Mouse (Mus musculus) adrenal gland, adult 18-20 months (tissue): ENCODE data around the gene Gpr171. TPM values are rescaled to one million over a fixed set of nuclear protein-coding genes. Genes with fewer than 3 reads are reported as not detected.
A peak's percentile ranks its signal among the peaks of the same experiment; 100 is the strongest.
"Not testable (repeated sequence)": the region's sequence is repeated elsewhere in the genome, so short reads cannot be mapped to it uniquely, and the experiment has no call there.

Source experiments
- DNase-seq, 2 experiments: peaks; one replicate each; pipeline ENCODE4 v3.0.0; 2021 to 2022; ENCODE audit warnings: low spot score in 2 of 2
- total RNA-seq, 2 experiments: library from RNA; stranded (reverse); gene quantifications; 1 replicate in 1 of 2; 2 replicates in 1 of 2; pipeline ENCODE4 v1.2.3; 2021

Gene Gpr171
- total RNA-seq, 2 experiments from 2014 or later, result 0.40 to 0.64 TPM

DNA sequence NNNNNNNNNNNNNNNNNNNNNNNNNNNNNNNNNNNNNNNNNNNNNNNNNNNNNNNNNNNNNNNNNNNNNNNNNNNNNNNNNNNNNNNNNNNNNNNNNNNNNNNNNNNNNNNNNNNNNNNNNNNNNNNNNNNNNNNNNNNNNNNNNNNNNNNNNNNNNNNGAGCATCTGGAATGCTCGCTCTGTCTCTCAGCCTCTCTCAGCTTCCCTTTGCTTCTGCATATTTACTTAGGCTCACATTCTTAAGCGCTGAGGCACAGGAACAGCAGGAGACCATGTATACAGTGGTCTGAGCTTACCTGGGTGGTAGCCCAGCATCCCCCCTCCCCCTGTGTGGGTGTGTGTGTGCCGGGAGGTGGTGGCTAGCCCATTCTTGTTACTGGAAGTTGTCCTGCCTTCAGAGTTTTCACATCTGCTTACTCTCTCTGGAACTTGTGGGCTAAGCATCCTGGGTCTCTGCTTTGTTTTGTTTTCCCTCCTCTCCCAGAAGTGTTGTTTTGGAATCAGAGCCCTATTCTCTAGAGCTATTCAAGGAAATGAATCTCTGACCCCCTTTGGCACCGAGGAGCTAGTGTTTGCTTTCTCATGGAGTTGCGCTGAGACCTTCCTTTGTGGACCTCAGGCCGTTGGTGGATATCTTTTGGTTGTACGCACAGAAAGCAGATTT is 19.6 kb upstream of the Gpr171 start:
- no peak for DNase-seq

DNA sequence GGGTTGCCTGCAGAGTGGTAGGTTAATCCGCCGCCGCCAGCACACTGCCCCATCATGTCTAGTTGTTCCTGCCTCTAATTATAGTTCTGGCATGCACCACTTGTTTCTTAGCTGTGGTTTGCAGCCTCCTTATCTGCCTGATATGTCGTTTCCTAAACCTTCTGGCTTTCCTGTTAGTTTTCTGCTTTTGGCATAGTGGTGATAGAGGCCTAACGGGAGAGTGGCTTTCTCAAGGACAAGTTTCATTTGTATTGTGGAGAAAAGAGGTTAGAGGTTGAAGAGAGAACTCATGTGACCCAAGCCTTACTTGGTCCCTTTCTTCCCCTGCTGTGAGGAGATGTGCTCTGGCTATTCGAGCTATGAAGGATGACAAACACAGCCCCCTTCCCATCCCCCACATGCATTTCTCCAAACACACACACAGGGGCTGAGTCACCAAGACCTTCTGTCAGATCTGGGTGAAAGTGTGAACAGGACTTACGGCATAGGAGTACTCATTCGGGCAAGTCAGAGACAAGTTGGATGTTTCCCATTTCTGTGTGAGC is 12.4 kb upstream of the Gpr171 start:
- no peak for DNase-seq

DNA sequence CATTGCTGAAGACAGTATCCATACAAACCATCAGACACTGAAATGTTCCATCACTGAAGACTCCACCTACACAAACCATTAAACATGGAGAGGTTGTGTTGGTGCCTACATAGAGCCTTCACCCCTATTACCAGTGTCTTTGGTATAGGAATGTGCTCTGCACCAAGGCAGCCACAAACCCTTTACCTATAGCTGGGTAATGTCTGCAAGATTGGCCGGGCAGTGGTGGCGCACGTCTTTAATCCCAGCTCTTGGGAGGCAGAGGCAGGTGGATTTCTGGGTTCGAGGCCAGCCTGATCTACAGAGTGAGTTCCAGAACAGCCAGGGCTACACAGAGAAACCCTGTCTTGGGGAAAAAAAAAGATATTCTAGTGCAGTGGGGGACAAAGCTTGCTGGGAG is 11.7 kb upstream of the Gpr171 start:
- not testable (repeated sequence) for DNase-seq

DNA sequence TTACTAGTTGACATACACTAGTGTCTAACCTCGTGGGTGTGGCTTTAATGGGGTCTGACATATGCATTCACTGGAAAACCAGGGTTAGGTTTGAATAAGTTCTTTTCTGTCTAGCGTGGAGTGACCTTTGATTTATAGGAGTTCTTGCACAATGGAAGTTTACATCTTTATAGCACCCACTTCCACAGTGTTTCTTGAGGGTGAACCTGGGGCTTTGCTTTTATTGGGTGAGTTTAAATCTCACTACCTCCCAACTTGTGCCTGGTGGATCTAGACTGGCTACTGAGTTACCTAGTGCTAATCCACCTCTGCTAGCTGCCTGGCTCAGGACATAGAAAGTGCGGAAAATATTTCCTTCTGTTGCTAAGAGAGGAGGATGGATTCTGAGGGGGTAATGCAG is 10.3 kb upstream of the Gpr171 start:
- DNase-seq, result no peak

- not testable (repeated sequence) for DNase-seq
Measured at GRCm38 (mm10) chr3:59109834-59110233, 8.2 kb upstream of the Gpr171 start.

DNA sequence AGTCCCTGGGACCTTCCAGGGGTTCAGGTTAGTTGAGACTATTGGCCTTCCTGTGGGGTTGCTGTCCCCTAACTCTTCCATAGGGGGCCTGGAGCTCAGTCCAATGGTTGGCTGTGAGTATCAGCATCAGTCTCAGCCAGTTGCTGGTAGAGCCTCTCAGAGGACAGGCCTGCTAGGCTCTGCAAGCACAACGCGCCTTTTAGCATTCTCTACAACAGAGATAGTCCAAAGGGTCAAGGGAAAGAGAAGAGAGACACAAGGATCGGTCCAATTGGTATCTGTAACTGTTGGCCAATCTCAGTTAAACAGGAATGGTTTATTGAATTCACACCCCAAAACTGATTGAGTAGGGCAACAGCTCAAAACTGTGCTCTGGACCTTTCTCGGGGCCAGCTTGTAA is 5.8 kb upstream of the Gpr171 start:
- no peak for DNase-seq

DNA sequence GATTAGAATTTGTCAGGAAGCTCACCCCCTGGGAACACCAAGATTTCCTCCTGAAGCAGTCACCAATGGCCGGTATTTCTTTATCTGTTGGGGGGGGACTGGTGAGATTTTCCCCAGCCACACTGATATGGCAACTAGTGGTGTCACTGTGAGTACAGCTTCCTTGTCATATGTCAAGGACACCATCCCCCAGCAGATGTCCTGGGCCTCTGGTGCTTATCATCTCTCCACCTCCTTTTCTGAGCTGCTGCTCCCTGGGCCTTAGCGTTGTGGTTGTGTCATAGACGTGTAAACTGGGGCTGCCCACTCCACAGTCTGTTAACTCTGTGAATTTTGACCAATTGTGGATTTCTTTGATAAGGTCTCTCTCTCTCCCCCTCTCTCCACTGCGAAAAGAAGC is 2.8 kb upstream of the Gpr171 start:
- DNase-seq, result no peak

DNA sequence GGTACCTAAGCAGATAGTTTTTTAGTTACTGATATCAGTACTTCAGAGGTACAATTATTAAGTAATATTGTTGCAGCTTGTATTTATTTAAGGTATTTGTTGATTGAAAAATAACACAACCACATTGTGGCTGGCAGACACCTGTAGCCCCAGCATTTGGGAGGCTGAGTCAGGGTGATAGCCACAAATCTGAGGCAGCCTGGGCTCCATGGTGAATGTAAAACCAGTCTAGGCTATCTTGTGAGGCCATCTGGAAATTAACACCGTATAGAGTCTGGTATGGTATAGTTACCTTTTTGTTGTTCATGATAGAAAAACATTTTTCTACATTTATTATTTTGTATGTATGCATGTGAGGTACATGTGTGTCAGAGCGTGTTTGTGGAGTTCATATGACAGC is 525 bp upstream of the Gpr171 start:
- DNase-seq, result no peak

DNA sequence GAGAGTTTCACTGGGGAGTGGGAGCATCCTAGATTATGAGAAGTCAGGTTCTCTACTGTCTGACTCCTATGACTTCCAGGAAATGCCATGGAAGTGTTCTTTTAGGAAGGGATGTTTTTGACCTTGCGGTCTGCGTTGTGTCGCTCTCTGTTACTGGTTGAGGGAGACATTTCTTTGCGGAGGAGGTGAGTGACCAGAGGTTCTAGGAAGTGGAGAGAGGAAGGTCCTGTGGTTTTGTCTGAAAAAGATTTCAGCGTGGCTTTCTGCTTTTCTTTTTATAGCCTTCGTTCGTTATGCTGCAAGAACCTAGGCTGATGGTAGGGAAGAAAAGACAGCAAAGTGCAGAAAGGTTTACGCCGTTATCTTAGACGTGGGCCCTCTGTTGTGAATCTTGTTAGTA is 3.1 kb downstream of the Gpr171 start:
- no peak for DNase-seq

DNA sequence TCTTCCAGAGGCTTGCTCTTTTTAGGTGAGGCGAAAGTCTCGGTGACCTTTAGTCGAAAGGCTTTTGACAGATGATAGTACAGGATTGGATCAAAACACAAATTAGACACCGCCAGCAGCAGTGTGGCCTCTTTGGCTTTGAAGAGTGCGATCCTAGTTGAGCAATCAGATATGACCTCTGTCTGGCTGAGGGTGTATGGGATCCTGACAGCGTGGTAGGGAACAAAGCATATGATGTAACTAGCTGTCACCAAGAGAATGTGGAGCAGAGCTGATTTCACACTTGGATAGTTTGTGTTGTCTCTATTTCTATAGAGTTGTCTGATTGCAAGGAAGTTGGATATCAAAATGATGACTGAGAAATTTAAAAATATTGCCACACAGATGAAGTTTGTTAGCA is 4.2 kb downstream of the Gpr171 start:
- DNase-seq, result no peak

DNA sequence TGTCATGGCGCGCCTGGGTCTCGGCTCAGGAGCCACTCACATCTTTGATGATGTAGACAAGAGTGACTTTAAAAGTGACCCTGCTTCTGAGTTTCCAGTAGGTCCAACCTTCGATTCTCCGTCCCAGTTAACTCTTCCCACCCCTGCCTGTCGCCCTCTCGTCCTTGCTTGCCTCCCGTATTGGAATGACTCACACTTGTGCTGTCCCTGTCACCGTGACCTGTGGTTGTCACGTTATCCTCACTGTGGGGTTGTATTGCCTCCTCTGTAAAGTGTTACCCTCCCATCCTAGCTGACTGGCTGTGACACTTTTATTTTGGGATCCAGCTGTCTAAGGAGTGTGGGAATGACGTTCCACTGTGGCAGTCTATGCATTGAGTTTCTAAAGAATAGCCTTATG is 8.9 kb downstream of the Gpr171 start:
- DNase-seq, result no peak

- no peak for DNase-seq
Measured at GRCm38 (mm10) chr3:59080919-59081318, 20.7 kb downstream of the Gpr171 start.

DNA sequence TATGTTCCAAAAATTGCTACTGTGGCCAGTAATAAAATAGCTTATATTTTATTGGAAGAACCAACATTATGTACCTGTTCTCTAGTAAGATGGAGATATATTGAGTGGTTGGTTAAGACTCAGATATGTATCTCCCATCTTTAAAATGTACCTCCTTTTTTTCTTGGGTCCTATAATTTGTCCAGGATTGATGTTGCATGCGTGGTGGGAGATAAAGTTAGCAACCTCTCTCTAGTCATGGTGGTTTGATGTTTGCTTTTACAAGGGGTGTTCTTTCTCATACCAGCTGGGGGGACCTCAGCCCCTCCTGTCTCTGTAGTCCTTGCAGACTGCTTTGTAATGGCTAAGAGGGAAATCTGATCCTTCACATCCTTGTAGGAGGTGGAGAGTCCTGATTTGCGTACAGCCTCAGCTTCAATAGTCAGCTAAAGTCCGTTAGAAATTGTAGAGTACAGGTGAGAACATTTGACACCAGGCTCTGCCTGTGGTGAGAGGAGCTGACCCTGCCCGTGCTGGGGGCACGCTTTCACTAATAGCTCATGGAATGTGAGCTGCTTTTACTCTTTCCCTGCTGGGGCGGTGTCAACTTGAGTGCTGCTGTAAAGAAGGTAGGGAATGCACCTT is 21.2 kb downstream of the Gpr171 start:
- no peak for DNase-seq

GRCm38 (mm10) chr3:59079327-59079726 is 22.3 kb downstream of the Gpr171 start:
- DNase-seq, result peak in 1 of 2 experiments; percentile 49

GRCm38 (mm10) chr3:59078585-59078984 is 23.0 kb downstream of the Gpr171 start:
- DNase-seq, result no peak

GRCm38 (mm10) chr3:59077278-59077677 is 24.3 kb downstream of the Gpr171 start:
- no peak for DNase-seq

GRCm38 (mm10) chr3:59069071-59069470 is 32.5 kb downstream of the Gpr171 start:
- DNase-seq, result not testable (repeated sequence)

- DNase-seq, result no peak
Measured at GRCm38 (mm10) chr3:59066558-59067294, 34.9 kb downstream of the Gpr171 start.

DNA sequence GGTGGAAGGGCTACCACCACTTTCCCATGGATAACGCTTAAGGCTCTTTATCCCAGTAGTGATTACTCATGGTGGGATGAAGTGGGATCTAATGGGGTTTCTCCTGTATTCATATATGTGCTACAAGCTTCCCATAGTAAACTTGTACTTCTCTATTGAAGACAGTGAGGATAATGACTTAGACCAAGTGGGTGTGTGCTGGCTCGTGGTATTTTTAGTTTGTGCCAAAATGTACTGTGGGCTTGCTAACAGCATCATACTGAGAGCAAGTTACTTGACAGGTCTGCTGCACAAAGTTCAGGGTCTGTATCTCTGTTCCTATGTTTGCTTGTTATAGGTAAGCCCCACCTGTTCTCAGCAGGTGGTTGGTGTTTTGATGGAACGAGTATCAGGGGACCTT is 35.7 kb downstream of the Gpr171 start:
- DNase-seq, result no peak

DNA sequence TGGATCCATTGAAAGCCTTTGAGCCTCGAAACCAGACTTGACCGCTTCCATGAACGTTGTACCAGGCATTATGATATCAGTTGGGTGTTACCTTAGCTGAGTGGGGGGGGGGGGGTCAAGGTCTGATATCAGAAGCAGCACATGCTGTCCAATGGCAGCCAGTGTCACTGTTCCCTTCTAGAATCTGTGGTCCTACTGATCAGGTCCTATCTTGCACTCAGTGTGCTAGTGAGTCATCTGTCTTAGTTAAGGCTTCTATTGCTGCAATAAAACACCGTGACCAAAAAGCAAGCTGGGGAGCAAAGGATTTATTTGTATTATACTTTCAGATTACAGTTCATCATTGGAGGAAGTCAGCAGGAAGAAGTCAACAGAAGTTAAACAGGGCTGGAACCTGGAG is 38.2 kb downstream of the Gpr171 start:
- DNase-seq, result no peak

DNA sequence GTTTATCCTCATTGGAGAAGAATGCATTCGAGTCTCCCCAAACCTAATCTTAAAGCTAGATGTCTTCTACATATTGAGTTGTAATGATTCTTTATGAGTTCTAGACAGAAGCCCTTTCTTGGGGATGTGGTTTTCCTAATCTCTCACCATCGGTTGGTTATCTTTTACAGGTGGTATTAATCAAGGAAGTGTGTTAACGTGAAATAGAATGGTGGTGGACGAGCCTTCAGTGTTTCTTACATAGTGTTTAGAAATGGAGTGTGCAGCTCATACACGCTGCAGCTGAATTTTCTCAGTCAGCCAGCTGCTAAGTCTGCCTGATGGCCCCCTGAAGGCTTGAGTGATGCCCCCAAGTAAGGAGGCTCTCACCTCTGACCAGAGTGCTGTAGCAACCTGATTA is 39.5 kb downstream of the Gpr171 start:
- no peak for DNase-seq

- no peak for DNase-seq
Measured at GRCm38 (mm10) chr3:59060131-59060530, 41.5 kb downstream of the Gpr171 start.
